Mouse (Mus musculus) midbrain, postnatal 0 days (tissue): ENCODE measurements around the gene Srms. TPM values are rescaled to one million over a fixed set of nuclear protein-coding genes. Genes with fewer than 3 reads are reported as not detected.
"Not testable (repeated sequence)": the region's sequence is repeated elsewhere in the genome, so short reads cannot be mapped to it uniquely, and the experiment has no call there.

Experiments used
- ATAC-seq: fragments of 200-750 bp; cut with Nextera tagmentation; 2 replicates; pipeline ENCODE4 v1.8.0; 2017; ENCODE audit warnings: moderate number of reproducible peaks, mild to moderate bottlenecking, moderate TSS enrichment, moderate library complexity; ENCODE audit not compliant: low FRiP score
- DNase-seq: peaks from one replicate; pipeline ENCODE4 v3.0.0-alpha.2; 2015; ENCODE audit warnings: low spot score
- H3K27ac ChIP-seq: fragments of 300-500 bp; sonication (generic); 2 replicates; pipeline ENCODE4 v1.5.1; 2014; ENCODE audit warnings: low read depth, mild to moderate bottlenecking, low read length, mixed read lengths
- H3K27me3 ChIP-seq: fragments of 300-500 bp; sonication (generic); 2 replicates; pipeline ENCODE4 v1.6.1; 2014; ENCODE audit warnings: low read length, control low read depth, mixed read lengths; ENCODE audit not compliant: insufficient read depth
- H3K36me3 ChIP-seq: fragments of 300-500 bp; sonication (generic); 2 replicates; pipeline ENCODE4 v1.6.1; 2014; ENCODE audit warnings: low read length, control low read depth, mixed read lengths; ENCODE audit not compliant: insufficient read depth
- H3K4me1 ChIP-seq: fragments of 300-500 bp; sonication (generic); 2 replicates; pipeline ENCODE4 v1.6.1; 2014; ENCODE audit warnings: mild to moderate bottlenecking, control low read depth, antibody characterized with exemption, low read length, mixed read lengths; ENCODE audit not compliant: insufficient read depth
- H3K4me2 ChIP-seq: fragments of 300-500 bp; sonication (generic); 2 replicates; pipeline ENCODE4 v1.6.1; 2014; ENCODE audit warnings: low read depth, mild to moderate bottlenecking, low read length, mixed read lengths; ENCODE audit not compliant: poor library complexity, severe bottlenecking
- H3K4me3 ChIP-seq: fragments of 300-500 bp; sonication (generic); 2 replicates; pipeline ENCODE4 v1.5.1; 2014; ENCODE audit warnings: low read depth, mild to moderate bottlenecking, low read length, moderate library complexity
- H3K9ac ChIP-seq: fragments of 300-500 bp; sonication (generic); replicated peaks from 2 replicates; pipeline ENCODE4 v1.6.1; 2014; ENCODE audit warnings: mild to moderate bottlenecking, low read length, moderate library complexity, mixed read lengths; ENCODE audit not compliant: poor library complexity, severe bottlenecking
- H3K9me3 ChIP-seq: fragments of 300-500 bp; sonication (generic); 2 replicates; pipeline ENCODE4 v1.6.1; 2016; ENCODE audit warnings: low read length, control low read depth
- CTCF ChIP-seq: IDR thresholded peaks from 2 replicates; pipeline ENCODE4 v1.5.1; 2016; ENCODE audit warnings: antibody characterized with exemption, mild to moderate bottlenecking
- WGBS: fragments of 180-500 bp; shearing (Covaris S2); extraction: QIAGEN DNeasy Blood & Tissue Kit; methylation state at CpG from one replicate; pipeline ENCODE4 v1.1.7; 2014; 5-methylcytosine and 5-hydroxymethylcytosine counted together
- polyA plus RNA-seq: library from polyadenylated mRNA; unstranded; fragments of >200 nt; fragmentation: Nextera tagmentation; extraction: Ambion mirVana; gene quantifications from 2 replicates; pipeline ENCODE4 v1.2.1, GENCODE M21; 2015
- total RNA-seq: library from RNA; depleted of rRNA; stranded (reverse); fragments of >200 nt; gene quantifications from 2 replicates; pipeline ENCODE4 v1.2.3, GENCODE M21; 2014

Srms gene
- total and polyA plus RNA-seq, 2 experiments from 2014 or later: 0.10 to 0.11 TPM

GRCm38 (mm10) chr2:181196628-181197300 lies 16.2 kb downstream of the Srms start:
- no peak for ATAC-seq
- WGBS: 87% methylated on average over 4 of the region's 4 CpGs
- Histone ChIP-seq H3K27ac (no peak overlapping the region), H3K9ac (no peak overlapping the region), H3K36me3 (no peaks in the 10 kb centered on the region), H3K4me2 (no peak overlapping the region), H3K4me1 (no peaks in the 10 kb centered on the region), H3K9me3 (no peaks in the 10 kb centered on the region), H3K4me3 (no peak overlapping the region), H3K27me3 (no peaks in the 10 kb centered on the region)
- no peak for TF ChIP-seq CTCF
- no peak for DNase-seq

- Histone ChIP-seq H3K9ac (no peak overlapping the region), H3K4me3 (no peak overlapping the region), H3K4me1 (peaks cover 6% of the 10 kb centered on the region), H3K27ac (no peak overlapping the region), H3K4me2 (no peak overlapping the region), H3K9me3 (no peaks in the 10 kb centered on the region), H3K27me3 (no peaks in the 10 kb centered on the region), H3K36me3 (0 out of 2 replicates have a peak, but pooled peaks cover 3% of the 10 kb centered on the region)
- DNase-seq (no peak), ATAC-seq (no peak)
- 76% methylated on average over 3 of the region's 3 CpGs for WGBS
- no peak for TF ChIP-seq CTCF
Observed at GRCm38 (mm10) chr2:181193044-181193443, 19.9 kb downstream of the Srms start.

GRCm38 (mm10) chr2:181191936-181192335 lies 21.0 kb downstream of the Srms start:
- 55% methylated on average over 4 of the region's 4 CpGs for WGBS
- H3K36me3 ChIP-seq: 0 out of 2 replicates have a peak, but pooled peaks cover 3% of the 10 kb centered on the region
- H3K4me2 ChIP-seq: no peak overlapping the region
- H3K27me3 ChIP-seq: no peaks in the 10 kb centered on the region
- no peak overlapping the region for H3K9ac ChIP-seq
- no peaks in the 10 kb centered on the region for H3K9me3 ChIP-seq
- TF ChIP-seq CTCF: no peak
- DNase-seq: no peak
- H3K4me1 ChIP-seq: peaks cover 6% of the 10 kb centered on the region
- no peak overlapping the region for H3K27ac ChIP-seq
- no peak for ATAC-seq
- H3K4me3 ChIP-seq: no peak overlapping the region

- not testable (repeated sequence) for H3K27ac ChIP-seq, H3K27me3 ChIP-seq, H3K9ac ChIP-seq, H3K4me3 ChIP-seq, H3K36me3 ChIP-seq, H3K4me1 ChIP-seq, ATAC-seq, DNase-seq, H3K4me2 ChIP-seq, H3K9me3 ChIP-seq
- WGBS: 71% methylated on average over 4 of the region's 4 CpGs
Observed at GRCm38 (mm10) chr2:181191385-181191784, 21.6 kb downstream of the Srms start.

GRCm38 (mm10) chr2:181189321-181189720 lies 23.7 kb downstream of the Srms start:
- ATAC-seq (no peak), DNase-seq (no peak)
- peaks cover 6% of the 10 kb centered on the region for H3K4me1 ChIP-seq
- no peak overlapping the region for H3K9ac ChIP-seq
- H3K4me2 ChIP-seq: no peak overlapping the region
- H3K4me3 ChIP-seq: no peak overlapping the region
- no peaks in the 10 kb centered on the region for H3K9me3 ChIP-seq
- H3K27me3 ChIP-seq: no peaks in the 10 kb centered on the region
- H3K36me3 ChIP-seq: 0 out of 2 replicates have a peak, but pooled peaks cover 3% of the 10 kb centered on the region
- no peak overlapping the region for H3K27ac ChIP-seq
- WGBS: 81% methylated on average over 1 of the region's 1 CpGs
- no peak for TF ChIP-seq CTCF

- no peak for ATAC-seq
- no peak overlapping the region for H3K9ac ChIP-seq
- TF ChIP-seq CTCF: no peak
- H3K4me1 ChIP-seq: peaks cover 6% of the 10 kb centered on the region
- no peak overlapping the region for H3K27ac ChIP-seq
- no peaks in the 10 kb centered on the region for H3K9me3 ChIP-seq
- no peaks in the 10 kb centered on the region for H3K27me3 ChIP-seq
- 81% methylated on average over 2 of the region's 2 CpGs for WGBS
- 0 out of 2 replicates have a peak overlapping the region, but pooled peaks have one; percentile 8 for H3K4me3 ChIP-seq
- peak overlapping the region; percentile 67 for H3K4me2 ChIP-seq
- DNase-seq: no peak
- 0 out of 2 replicates have a peak, but pooled peaks cover 3% of the 10 kb centered on the region for H3K36me3 ChIP-seq
Observed at GRCm38 (mm10) chr2:181188681-181189080, 24.3 kb downstream of the Srms start.
